Mouse (Mus musculus) heart, adult 18-20 months (tissue): ENCODE results near the gene Abr. TPM values are rescaled to one million over a fixed set of nuclear protein-coding genes. Genes with fewer than 3 reads are reported as not detected.
A peak's percentile ranks its signal among the peaks of the same experiment; 100 is the strongest.

Experiments used
- DNase-seq, 2 experiments: peaks; one replicate each; pipeline ENCODE4 v3.0.0; 2021 to 2022; ENCODE audit warnings: mixed read lengths in 1 of 2
- total RNA-seq, 2 experiments: library from RNA; stranded (reverse); gene quantifications; 2 replicates each; pipeline ENCODE4 v1.2.3; 2021

The Abr gene
- total RNA-seq, 2 experiments from 2014 or later, result 24.8 to 29.7 TPM

DNA sequence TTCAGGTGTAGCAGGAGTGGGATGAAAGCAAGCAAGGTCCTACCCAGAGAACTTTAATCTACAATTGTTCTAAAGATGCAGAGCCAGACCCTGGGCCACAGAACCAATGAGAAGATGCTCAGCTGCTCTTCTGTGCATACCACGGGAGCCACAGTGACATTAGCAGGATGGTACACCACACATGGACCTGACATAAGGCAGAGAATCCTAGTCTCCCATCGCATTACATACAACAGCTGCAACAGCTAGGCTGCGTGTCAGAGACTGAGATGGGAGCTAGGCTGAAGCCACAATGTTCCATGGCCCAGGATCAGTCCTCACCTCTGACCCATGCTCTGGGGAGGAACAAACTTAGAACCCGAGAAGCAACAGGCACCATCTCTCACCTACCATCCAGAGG is 104.0 kb downstream of the Abr start:
- no peak for DNase-seq

DNA sequence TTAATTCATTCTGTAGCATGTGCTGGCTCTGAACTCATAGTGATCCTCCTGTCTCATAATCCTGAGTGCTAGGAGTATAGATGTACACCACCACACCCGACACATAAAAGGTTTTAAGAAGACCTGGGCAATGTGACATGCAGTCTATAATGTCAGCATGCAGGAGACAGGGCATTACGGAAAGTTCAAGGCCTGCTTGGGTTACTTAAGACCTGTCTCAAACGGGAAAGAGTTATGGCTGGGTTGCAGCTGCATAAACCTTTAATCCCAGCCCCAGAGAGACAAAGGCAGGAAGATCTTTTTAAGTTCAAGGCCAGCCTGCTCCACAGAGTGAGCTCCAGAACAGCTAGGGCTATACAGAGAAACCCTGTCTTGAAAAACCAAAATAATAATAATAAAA is 105.2 kb downstream of the Abr start:
- no peak for DNase-seq

DNA sequence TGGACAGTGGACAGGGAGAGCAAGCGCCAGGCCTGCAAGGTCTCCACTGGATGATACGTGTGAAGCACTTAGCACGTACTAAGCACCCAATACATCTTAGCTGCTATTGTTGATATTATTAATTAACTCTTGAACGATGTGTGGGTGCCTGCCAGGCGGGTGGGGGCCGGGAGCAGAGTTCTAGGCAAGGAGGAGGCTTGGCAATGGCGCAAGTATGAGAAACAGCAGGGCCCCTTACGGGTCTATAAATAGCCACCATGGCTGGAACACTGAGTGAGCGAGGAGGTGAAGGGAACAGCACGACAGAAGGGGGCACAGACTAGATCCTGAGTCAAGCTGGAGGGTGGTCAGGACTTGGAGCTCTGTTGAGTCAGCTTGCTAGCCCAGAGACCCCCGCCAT is 107.0 kb downstream of the Abr start:
- DNase-seq, result peak in 1 of 2 experiments; percentile 44

DNA sequence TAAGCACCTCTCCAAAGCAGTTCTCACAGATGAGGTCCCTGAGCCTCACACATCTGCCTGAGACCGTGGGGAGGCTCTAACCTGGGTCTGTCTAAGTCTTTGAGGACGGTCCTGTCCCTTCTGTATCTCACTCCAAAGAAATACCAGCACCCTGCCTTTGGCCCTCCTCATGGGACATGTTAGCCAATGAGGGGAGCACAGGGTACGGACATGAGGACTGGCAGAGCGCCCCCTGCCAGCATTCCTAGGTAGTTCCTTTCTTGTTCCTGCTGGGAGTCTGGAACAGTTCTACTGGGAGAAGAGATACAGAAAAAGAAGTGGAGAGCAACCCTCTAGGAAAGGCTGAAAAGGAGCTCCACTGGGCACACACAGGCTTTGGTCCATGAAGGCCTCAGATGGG is 111.1 kb downstream of the Abr start:
- no peak for DNase-seq

DNA sequence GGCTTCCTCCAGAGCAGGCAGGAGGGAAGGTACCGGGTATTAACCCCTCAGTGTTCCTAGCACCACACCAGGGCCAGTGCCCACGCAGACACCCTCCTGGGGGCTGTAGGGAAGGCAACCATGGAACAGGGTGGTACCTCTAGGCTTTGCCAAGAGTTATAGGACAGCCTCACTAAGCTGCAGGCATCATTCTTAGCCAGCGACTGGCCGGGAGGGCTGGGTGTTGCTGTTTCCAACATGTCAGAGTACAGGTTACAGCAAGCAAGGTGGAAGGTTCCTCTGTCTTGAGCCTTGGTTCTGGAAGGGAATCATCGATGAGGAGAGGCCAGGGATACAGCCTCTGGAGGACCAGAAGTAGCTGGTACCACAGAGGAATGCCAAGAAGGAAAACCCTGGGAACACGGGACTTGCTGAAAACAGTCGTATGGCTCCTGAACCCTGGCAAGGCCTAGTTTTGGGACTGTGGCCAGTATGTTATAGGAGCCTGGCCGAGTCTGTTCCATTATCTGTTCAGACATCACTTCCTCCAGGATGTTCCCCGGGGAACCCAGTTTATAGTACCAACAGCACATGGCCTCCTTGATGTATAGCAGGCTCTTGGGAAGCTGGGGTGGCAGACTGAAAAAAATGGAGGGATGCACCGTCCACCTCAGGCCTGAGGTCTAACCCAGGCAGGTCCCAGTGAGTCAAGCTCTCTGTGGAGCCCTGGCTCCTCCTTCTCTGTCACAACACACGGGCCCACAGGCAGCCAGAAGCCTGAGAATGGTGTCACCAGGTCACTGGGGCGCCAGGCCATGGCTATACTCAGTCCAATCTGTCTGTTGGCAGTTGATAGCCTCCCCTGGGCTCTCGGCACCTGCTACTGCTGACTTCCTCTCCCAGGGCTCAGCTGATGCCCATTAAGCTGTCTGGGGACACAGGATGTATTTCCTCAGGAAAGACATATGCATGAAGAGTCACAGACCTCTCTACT is 112.1 kb downstream of the Abr start:
- peak in 1 of 2 experiments; percentile 53 for DNase-seq

DNA sequence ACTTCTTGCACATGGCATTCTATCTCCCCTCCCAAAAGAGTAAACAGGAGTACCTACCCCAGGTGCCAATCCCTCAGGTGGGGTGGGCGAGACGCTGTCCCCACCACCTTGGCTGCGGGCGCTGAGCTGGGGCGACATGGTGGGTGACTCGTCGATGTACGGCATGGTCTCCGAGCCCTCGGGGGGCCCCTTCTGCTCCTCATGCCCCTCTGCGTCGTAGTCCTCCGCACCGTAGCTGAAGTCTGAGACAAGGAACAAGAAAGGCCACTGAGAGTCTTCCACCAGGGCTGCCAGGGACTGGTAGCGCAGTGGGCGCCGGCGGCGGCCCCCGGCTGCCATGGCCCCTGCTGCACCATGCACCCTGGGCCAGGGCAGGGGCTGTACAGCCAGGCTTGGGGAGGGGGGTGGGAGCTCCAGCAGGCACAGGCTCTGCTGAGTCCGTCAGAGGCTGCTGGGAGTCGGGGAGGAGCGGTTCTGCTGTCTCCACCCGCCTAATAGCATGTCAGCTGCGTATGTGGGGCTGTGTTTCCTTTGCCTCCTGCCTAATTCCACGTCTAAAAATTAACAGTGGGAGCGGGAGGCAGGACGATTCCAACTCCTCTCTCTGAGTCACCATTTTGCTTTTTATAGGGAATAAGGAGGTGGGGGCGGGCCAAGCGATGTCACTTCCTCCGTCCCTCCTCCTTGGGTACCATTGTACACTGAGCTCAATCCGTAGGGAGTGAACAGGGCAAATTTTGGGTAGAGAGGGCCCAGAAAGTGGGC is 113.1 kb downstream of the Abr start:
- no peak for DNase-seq

DNA sequence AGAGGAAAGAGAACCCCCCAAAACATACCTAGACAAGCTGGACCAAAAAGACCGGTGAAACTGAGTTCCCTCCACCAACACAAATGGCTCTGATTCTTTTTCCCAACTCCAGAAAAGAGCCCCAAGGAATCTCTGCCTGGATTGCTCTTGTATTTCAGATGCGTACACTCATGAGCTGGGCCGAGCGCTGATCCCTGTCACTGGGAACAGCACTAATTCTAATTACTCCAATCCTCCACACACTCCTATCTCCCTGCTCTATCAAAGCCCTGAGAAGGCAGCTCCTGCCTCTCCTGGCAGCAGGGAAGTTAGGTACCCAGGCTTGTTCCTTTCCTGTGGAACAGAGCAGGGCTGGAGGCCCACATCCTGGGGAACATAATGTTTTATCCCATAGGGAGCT is 114.0 kb downstream of the Abr start:
- DNase-seq, result no peak

DNA sequence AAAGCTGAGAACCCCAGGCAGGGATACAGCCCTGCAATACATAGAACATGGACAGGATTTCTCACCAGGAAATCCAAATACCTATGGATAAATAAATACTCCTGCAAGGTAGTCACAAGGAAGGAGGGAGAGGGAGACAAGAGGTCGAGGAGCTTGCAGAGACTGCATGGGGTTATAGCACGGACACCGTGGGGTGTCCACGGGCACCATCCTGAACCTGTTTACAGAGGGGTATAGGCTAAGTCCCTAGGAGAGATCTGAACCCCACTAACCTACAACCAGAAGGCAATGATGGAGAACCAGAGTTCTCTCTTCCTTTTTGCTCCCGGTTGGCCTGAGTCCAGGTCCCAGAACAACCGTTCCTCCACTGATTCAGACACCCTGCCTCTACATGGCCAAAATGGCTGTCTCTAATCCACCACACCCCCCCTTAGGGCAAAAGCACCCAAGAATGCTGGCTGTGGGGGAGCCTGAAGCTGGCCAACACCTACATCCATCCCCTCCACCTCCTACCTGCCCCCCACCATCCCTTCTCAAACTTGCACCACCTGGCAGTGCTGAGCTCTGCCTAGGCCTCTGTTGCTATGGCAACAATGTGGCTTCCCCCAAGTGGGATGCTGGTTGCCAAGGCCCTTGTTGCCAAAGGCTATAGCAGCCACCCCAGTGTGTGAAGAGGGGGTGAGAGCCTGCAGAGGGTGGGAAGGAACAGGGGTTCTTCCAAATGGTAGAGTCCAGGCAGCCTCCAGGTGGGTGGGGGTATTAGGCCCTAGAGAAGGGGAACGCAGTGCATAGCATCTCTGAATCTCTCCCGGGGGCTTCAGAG is 114.6 kb downstream of the Abr start:
- no peak for DNase-seq

DNA sequence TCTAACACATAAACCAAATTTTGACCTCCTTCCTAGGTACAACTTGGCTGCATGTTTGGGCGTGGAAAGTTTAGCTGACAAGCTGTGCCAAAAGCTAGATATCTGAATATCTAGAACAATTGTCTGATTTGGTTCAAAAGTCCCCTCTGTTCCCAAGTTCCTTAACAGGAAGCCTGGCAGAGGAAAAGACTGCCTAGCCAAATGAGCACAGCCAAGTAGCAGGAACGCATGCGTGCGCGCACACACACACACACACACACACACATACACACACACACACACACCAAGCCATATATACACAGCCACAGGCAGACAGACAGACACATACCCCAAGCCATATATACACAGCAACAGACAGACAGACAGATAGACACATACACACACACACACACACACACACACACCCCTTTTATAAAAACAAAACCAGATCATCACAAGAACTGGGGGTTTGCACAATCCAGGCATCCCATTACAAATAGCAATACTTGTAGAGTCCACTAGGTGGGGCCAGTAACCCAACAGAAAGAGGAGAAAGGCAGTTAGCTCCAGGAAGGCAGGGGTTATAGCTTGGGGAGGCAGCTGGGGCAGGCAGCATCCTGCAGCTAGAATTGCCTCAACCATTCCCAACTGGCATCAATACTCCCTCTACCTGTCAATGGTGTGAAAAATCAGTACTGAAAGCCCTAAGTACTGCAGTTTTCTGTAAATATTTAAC is 115.4 kb downstream of the Abr start:
- peak; percentile 81 to 82 for DNase-seq

DNA sequence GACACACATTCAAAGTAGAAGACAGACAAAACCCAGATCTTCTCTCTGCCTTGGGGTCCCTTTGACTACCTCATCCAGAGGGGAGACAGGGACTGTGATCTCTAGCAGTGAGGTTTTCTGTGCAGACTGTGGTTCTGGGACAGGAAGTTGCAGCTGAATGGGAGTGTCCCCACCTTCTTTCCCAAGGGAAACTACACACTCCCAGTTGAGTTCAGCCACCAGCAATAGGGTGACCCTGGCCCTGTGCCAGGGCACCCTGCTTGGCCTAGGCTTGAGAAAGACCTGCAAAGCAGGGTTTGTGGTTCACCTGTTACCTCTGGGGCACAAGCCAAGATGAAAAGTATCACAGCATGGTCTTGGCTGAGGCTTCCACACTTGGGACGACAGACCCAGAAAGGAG is 117.0 kb downstream of the Abr start:
- DNase-seq, result peak in 1 of 2 experiments; percentile 45

DNA sequence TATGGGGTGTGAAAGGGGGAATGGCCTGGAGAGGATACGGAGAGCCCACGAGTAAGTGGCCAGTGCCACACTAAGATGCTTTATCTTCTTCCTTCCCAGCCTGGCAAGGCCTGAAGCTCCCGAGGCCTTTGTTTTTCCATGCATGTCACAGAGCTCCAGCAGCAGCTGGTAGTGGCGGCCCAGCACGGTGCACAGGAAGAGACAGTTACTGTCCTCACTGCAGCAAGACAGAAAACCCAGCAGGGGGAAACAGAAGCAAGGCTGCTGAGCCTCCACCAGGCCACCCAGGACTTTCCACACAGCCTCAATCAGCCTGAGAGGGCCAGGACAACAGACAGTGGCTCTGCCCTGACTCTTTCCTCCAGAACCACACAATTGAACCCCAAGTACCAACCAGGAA is 118.1 kb downstream of the Abr start:
- no peak for DNase-seq

DNA sequence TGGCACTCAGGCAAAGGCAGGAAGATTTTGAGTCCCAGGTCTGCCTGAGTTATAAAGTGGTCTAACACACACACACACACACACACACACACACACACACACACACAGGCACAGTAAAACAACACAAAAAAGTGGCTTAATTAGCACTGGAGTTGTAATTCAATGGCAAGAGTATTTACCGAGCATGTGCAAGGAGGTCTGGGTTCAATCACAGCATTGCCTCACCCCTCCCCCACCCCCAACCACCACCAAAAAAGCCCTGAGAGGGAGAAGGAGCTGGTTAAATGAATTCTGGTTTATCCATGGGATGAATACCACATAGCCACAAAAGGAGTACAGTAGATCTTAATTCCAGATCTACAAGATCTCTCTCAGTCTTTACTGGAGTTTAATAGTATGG is 122.1 kb downstream of the Abr start:
- no peak for DNase-seq

DNA sequence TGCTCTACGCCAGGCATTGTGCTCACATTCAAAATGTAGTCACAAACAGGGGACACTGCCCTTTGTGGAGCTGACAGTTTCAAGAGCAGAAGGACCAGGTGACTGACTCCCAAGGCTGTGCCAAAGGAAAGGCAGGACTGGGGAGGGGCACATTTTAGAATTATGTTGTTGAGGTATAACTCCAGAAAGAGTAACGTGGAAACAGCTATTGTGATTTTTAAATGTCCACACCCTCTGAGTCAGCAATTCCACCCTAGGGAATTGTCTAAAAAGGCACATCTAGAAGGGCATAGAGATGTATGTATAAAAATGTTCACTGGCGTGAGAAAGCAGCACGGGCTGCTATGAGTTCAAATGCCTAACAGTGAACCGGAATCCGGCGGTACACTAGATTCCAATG is 122.5 kb downstream of the Abr start:
- peak in 1 of 2 experiments; percentile 49 for DNase-seq

DNA sequence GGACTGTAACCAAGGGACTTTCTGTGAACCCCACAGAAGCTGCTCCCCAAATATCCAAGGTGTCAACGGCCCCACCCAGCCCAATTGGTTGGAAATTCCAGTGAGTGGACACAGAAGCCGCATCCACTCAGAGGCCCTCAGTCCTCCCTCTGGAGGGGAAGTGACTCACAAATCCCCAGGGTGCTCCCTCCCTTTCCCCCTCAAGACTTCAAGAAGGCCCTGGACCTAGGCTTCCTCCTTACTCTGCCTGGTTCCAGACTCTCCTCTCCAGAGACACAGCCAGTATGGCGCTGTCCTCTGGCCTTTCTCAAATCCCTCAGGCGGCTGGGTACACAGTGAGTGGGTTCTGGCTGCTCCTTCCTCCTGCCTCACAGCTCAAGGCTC is 124.4 kb downstream of the Abr start:
- DNase-seq, result peak; percentile 64 to 81

DNA sequence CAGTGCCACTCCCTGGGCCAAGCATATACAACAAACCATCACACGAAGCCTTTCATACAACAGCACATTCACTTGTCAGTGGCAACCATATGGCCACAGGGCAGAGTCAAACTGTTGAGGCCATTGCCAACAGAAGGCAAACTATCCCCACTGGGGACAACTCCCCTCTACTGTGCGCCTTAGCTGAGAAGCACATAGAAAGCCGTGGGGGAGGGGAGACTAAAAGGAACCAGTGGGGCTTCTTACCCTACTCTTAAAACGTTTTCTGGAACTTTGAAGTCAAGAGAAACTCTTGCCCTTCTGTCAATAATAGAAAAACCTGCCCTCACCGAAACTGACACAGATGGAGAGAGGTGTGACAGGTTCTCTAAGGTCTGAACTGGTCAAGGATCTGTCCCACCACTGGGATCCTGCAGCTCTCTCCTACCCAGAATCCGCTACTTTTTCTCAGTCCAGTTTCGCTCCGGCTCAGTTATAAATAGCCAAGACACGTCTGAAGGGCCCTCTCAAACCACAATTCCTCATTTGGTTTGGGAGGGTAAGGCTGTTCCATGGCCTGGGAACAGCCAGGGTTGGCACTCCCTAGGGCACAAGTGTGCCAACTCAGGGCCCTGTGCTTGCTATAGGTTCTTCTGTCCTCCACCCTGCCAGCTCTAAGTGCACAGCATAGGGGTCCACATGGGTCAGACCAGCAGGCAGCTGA is 124.9 kb downstream of the Abr start:
- no peak for DNase-seq

DNA sequence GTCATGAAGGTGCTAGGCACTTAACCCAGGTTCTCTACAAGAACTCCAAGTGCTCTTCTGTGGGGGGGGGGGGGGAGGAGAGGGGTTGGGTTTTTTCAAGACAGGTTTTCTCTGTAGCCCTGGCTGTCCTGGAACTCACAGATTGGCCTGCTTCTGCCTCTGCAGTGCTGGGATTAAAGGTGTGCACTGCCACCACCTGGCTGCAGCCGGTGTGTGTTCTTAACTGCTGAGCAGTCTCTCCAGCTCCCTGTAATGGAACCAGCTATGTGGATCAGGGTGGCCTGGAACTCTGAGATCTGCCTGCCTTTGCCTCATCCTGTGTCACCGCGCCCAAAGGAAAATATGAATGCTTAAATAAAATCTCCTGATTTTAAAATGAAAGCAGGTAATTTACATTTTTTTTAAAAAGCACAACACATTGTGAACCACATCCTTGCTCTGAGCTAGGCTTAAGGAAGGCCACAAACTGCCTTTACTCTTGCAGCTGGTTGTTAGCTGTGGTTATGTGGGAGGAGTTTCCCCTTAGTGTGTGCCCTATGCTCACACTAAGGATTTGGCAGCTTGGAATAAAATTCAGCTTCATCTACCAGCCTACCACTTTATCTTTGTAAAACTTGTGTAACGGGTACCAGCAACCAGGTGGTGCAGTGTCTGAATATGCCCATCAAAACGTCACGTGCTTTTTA is 125.9 kb downstream of the Abr start:
- no peak for DNase-seq

DNA sequence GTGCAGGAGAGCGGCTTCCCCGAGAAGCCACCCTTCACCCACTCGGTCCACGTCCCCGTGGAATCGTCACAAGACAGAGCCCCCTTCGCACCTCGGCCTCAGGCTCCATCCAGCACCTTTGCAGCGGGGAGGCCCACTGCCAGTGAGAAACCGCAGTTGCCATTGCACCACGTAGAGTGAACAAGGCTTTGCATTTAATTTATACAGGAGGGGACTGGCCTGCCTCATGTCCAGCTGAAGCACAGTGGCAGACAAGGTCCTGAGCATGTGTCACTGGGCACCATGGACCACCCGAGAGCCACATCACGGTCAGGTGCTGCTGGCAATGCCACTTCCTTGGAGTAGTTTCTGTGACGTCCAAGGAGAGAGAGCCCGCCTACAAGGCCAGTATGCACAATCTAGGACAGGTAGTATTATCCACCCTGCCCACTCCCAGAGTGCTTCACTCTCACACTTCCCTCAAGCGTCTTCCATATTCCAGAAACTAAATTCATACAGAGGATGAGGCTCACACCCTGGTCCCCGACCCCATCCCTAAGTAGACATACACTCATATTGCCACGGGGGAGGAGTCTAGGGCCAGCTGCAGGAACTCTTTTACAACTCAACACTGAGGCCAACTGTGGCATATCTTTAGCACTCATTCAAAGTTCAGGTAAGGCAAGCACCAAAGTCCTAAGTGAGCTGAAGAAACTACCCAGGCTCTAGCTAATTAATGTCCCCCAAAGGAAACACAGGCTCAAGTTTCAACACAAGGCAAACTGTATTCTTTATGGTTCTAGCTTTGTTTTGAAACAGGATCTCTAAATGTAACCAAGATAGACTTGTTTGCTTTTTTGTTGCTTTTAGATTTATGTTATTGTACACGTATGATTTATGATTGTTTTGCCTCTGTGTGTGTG is 126.7 kb downstream of the Abr start:
- DNase-seq, result peak in 1 of 2 experiments; percentile 70

DNA sequence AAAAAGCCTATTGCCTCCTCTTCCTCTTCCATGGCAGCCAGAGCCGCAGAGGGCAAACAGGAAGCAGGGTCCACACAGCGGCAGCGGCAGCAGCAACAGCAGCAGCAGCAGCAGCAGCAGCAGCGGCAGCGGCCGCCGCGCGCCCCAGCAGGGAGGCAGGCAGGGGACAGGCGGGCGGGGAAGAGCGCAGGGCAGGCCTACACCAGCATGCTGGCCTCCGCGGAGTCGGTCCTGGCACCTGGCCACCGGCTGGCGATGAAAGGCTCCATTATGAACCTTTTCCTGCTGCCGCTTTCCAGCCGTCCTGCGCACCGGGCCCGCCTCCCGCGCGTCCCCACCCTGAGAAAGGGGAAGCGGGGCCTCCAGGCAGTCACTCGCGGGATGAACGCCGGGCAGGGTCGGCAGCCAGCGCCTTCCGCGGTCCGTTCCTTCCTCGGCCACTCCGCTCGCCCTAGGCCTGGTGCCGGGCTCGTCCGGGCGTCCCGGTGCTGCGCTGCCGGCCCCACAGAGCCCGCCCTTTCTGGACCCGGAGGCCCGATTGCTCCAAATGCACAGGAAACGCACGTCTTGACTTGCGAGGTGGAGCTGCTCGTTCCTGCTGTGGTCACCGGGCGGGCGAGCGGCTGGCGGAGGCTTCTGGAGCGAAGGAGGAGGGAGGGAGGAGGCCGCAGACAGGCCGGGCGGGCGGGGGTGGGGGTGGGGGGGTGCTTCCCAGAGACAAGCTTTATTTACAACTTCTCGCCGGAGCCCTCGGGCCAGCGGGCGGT is 127.6 kb downstream of the Abr start:
- DNase-seq, result peak; percentile 91 to 93
